Mouse (Mus musculus) T-helper 2 cell (primary cell): Measurements from ENCODE around the gene Pitpnm3.

Source experiments
- in situ Hi-C: fragments of 300-600 bp; cut with MboI, MseI; formaldehyde crosslinking; loops from one replicate; pipeline ENCODE4 v1.15.1; 2025; ENCODE audit warnings: high pct_unique_total_duplicates

Gene Pitpnm3

DNA sequence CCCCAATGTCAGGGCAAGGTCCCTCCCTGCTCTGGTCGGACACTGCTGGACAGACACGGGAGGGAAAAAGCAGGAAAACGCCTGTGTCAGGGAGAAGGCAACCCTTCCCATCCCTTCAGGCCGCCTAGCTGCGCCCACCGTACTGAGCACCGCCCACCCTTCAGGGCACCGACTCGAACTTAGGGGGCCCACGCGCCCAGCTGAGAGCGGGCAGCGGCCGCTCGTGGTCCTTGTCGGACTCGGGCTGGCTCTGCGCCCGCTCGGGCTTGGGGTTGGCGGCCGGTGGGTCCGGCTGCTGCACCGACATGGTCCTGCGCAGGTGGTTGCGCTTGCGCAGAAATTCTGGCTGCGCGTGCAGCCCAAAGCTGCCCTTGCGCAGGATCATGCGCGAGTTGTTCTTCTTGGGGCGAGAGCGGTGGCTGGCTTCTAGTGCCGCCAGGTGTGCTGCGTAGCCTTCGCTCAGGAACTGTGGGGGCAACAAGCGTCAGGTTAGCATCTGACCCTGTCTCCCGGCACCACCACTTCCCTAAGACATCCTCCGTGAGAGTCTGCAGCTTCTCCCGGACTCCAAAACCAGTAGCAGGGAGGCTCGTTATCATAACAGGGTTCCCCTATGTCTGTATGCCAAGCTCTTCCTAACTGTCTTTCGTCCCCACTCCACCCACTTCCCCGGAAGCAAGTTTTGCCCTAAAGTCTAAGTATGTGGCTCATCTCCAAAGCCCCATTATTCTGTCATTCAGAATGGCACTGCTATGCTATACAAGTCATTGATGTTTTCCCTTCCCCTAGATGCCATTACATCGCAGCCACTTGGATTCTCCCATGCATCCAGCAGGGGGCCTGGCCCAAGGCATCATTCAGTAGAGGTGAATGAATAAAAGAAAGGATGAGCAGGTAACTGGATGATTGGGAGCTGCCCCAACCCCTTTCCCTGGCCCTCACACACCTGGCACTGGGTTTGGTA, 84.4 kb downstream of the Pitpnm3 start:
- in situ Hi-C loops = no loop called here

DNA sequence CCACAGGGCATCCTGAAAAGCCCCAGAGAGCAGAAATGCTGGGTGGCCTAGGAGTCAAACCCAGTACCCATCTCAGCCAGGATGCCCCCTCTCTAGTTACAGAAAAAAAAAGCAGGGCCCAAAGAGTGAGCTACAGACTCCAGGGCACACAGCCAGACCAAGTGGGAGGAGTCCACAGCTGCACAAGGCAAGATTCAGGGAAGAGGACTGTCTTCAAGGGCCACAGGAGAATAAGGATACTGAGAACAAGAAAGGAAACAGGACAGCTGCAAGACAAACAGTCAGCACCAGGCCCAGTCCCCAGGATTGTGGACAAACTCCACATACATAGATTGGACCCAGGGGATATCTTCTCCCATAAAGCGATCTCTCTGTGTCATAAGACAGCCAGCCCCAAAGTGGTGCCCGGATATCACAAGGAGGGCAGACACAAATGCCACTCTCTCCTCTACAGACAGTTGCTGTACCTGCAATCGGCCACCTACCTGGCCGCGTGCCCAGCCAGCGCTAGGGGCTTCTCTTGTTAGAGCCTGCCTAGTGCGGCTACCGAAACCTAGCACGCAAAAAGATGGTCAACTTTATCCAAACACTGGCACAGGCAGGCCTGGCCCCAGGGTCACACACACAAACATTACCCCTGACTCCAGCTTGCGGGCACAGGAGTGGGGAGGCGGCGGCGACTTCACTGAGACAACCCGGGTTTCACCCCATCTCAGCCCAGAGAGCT, 85.2 kb downstream of the Pitpnm3 start:
- in situ Hi-C loops = no loop called here

DNA sequence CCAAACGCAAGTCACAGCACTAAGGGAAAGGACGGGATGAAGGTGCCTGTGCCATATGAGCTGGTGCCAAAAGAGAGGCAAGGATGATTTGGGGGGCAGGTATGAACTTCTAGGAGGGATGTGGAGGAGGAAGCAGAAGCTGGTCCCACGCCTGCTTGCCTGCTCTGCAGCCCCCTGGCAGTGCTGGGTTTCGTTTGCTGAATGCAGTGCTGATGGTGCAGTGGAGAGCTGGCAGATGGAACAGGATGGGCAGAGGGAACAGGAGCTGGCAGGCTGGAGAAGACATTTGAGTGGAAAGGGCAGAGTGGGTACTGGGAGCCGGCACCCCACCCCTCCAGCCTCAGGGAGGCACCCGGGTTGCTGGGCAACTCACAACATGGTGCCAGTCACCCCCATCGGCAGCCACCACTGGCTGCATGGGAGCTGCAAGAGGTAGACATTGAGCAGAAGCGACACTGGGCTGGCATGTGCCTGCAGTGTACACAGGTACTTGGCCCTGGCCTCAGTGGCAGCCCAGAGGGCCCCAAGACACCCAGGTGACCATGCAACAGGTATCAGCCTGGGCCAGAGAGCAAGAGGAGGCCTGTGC, 86.3 kb downstream of the Pitpnm3 start:
- in situ Hi-C loops = no loop called here

DNA sequence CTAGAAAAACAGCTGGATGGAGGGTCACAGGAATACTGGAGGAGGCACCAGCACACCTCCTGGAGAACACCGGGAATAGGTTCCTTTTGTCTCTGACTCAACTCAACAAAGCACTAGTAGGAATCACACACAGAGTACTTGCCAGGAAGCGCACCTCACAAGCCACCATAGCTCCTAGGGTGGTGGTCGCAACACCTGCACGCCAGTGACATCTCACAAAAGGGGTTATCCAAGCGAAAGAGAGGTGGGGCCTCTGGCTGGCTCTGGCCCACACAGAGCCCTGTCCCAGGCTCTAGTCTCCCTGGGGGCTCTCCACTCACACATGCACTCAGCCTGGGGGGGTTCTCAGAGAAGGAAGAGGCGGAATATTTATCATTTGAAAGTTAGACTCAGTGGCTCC, 86.8 kb downstream of the Pitpnm3 start:
- in situ Hi-C loops = no loop called here

DNA sequence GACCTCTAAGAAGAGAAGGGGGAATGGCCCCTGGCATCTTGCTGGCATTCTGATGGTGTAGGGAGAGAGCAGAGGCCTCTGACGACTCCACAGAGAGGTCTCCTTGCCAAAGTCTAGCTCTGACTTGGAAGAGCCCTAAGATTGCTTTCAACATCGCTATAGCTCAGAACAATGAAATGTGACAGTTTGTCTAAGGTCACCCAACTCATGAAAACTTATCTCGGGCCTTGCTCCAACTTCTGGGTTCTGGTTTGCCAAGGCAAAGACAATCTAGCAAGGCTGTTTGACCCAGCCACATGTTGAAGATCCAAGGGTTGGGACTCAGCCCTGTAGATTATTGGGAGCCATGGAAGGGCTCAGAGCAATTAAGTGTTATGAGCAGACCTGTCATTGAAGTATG, 91.3 kb downstream of the Pitpnm3 start:
- in situ Hi-C loops = loop anchor here (5.0 kb wide), 1 partner anchor 47 kb away; no protein-coding TSS in a partner anchor

DNA sequence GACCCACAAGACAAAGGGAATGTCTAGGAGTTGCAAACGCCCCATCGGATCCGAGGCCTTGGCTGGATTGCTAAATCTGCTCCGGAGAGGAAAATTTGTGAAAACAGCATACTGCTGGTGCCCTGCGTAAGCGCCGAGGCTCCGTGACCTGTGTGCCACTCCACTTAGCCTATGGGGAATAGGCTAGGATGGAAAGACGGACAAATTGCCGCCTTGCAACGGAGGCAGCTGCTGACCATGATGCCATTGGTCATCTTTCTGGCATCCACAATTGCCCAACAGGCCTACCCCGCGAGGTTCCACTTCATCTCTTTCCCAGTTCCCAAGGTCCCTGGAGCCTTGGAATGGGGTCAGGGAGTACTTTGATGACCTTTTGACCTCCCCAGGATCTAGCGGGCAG, 92.9 kb downstream of the Pitpnm3 start:
- in situ Hi-C loops = loop anchor here (5.0 kb wide), 1 partner anchor 45 kb away; no protein-coding TSS in a partner anchor

DNA sequence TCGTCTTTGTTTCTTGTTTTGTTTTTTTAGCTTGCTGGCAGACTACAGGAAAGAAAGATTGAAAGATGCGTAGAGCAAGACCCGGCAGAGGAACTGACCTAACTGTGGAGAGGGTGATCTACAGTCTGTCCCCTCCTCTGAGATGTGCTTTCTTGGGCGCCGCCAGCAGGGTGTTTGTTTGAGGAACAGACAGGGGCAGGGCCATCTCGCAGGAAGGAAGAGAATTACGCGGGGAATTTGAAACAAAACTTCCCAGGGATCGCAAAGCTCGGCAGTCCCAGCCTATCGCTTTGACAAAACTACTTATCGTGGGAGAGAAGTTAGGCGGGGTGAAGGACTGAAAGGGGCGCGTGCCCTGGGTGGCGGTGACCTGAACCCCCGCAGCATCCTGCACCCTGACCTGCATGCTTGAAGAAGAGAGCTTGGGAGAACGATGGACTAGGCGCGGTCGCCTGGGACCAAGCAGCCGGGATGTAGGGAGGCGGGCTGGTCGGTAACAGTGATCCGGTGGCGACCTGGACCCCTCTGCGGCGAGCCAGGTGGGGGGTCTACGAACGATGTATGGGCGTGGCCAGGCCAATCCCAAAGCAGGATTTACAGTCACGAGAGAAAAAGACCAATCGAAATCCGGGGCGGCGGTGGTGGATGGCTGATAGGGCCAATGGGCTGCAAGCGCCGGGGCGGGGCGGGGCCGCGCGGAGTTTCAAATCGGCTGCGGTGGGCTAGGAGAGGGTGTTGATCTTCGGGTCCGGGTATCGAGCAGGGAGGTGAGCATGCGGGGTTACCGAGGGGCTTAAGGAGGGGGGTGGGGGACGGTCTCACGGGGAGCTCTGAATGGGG, 93.6 kb downstream of the Pitpnm3 start, which contains the start of gene Pimreg:
TSS of gene Pimreg (plus strand) at position 265 of the 840 bp plus-strand sequence.
- in situ Hi-C loops = loop anchor here (5.0 kb wide), 1 partner anchor 45 kb away; no protein-coding TSS in a partner anchor

DNA sequence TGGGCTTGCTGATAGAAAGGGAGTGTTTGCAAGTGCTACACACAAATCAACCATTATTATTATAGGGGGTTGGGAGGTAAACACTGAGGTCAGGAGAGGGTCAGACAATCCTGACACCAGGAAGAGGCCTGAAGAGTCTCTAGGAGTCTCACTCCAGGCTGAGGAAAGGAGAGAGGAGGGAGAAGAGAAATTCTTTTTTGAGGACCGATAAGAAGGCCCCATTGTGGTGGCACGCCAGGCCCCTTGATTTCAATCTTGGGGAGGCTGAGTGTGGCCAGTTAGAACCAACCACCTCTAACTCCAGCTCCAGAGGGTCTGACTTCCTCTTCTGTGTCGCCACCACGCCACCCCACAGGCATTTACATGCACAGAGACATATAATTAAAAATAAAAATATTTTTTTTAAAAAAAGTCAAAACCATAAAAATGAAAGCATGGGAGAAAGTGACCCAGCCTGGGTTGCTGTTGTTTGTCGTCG, 94.2 kb downstream of the Pitpnm3 start:
- in situ Hi-C loops = loop anchor here (5.0 kb wide), 1 partner anchor 44 kb away; no protein-coding TSS in a partner anchor

DNA sequence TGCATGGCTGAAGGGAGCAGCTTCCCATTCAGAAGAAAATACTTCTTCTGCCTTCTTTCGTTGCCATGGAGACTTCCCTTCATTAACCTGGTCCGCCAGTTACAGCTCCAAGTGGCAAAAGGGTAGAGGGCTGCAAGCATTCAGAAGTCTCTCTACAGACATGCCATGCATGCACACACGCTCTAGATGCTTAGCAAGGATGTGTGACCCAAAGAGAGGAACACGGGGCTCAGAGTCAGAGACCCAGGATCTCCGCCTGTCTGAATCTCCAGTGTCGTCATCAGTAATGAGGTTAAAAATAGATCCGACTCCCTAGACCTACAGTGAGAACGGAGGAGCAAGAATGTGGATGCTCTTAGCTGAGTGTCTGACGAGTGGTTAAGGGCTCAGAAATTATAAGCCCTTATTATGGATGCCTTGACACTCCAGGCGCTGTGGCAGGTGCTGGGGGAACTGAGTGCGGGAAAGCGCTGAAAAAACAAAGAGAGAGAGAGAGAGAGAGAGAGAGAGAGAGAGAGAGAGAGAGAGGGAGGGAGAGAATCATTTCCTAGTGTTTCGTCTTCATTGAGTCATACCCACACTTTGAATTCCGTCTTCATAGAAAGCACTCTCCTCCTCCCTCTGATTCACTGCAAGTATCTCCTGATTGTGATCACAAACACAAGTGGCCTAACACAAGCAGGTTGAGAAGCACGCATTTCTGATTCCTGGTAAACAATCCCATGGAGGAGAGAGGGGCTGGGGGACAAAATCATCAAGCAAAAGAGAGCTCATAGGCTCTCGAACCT, 95.8 kb downstream of the Pitpnm3 start:
- in situ Hi-C loops = loop anchor here (5.0 to 10.0 kb wide), 2 partner anchors 42 to 705 kb away; no protein-coding TSS in a partner anchor

DNA sequence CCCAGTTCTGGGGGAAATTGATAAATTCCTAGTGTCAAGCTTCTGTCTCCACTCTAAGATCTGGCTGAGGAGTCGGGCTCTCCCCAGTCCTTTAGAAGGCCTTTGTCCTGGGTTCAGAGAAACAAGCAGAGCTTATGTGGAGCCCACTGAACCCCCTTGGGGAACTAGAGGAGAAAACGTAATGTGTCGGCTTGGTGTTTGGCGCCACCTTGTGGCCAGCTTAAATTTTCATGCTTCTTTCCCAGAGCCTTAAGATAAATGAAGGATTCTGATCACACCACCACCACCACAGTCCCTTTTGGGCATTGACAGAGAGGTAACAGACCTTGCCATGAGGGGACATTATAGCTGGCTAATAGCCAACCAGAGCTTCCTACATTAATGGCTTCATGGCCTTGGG, 97.6 kb downstream of the Pitpnm3 start:
- in situ Hi-C loops = loop anchor here (10.0 kb wide), 1 partner anchor 703 kb away; no protein-coding TSS in a partner anchor

DNA sequence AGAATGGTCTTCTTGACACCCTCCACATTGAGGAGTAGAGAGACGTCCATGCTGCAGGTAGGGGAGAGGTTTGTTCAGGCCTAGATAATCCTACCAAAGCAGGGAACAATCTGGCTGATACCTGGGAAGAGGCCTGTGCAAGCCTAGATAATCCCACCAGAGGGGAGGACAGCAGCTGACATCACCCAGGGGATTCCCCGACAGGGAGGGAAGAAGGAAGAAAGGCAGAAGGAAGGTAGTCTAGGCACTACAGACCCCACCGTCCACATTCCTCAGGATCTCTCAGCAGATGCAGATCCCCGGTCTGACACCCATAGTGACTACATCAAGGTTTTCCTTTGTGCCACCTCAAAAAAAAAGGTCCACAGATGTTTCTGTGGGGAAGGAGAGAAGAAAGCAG, 98.2 kb downstream of the Pitpnm3 start, which contains the start of gene Aipl1:
TSS of gene Aipl1 (minus strand) at position 101 of the 400 bp plus-strand sequence.
- in situ Hi-C loops = loop anchor here (10.0 kb wide), 1 partner anchor 703 kb away; no protein-coding TSS in a partner anchor

DNA sequence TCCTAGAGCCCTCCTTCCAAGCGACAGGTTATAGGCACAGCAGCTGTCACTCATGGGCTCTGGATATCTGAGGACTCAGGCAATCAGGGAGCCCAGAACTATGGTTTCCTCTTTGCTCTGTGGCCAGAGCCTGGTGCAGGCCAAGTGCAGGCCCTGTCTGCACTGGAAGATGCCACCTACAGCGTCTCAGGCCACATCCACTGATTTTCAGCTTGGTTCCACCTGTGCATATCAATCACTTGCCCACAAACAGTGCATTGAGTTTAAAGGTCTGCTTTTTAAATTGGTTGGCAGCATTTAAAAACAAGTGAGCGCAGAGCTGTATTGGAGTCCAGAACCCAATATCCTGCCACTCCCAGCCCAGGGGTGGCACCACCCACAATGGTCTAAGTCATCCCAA, 103.0 kb downstream of the Pitpnm3 start:
- in situ Hi-C loops = loop anchor here (10.0 kb wide), 1 partner anchor 698 kb away; no protein-coding TSS in a partner anchor

DNA sequence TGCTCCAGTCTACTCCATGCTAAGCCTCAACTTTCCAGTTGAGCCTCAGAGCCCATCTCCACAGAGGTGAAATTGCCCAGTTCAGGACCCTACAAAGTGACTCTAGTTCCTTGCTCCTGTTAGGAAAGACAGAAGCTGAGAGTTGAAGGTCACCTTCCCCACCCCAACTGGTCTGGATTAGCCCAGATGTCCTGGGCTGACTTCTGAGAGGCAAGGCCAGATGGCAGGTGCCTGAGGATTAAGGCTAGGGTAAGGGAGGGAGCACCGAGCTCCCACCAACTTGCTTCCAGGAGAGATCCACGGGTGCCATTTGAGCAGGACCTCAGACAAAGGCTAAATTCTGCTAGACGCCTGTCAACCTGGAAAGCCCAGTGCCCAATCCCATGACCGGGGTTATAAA, 103.5 kb downstream of the Pitpnm3 start:
- in situ Hi-C loops = loop anchor here (10.0 kb wide), 1 partner anchor 697 kb away; no protein-coding TSS in a partner anchor

DNA sequence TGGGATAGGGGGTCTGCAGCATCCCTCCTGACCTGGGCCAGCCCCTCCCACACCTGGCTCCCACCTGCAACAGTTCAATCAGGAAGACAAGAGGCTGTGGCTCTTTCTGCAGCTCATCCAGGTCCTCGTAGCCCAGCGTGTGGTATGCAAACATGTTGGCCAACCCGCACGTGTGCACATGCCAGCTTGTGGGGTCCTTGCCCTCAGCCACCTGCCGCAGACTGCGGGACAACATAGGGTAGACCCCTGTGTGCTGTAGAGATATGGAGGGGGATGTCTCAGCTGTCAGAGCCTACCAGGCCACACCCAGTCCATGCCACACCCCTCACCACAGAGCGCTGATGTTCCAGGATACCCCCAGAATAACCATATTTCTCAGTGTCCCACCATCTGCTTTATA, 104.2 kb downstream of the Pitpnm3 start:
- in situ Hi-C loops = loop anchor here (10.0 kb wide), 1 partner anchor 697 kb away; no protein-coding TSS in a partner anchor

DNA sequence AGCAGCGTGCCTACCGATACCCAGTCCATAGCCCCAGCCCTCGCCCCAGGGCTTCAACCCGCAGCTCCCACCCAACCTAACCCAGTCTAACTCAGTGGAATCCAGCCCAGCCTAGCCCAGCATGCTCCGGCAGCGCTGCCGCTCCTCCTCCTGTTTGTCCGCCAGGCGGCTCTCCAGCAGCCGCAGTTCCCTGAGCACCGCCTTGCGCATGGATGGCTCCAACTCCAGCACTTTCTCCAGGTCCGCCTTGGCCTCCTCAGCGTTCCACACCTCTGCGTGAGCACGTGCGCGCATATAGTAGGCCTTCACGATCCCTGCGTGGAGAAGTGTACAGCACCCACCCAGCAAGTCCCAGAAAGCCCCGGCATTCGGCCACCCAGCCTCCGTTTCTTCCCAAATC, 106.4 kb downstream of the Pitpnm3 start:
- in situ Hi-C loops = no loop called here

DNA sequence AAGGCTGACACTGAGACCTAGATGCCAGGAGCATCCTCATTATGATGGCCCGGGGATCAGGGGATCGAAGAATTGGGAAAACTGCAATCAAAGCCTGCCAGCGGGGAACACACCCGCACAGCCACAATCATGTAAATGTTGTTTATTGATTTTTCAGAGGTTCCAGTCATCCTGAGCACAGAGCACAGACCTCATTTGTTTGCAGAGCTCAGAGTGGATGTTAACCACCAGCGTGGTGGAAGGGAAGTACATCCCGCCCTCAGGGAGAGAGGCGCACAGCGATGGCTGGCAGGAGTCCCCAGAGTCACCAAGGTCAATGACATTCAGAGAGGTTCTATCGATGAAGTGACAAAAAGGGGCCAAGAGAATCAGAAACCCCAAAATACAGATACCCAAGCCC, 107.7 kb downstream of the Pitpnm3 start:
- in situ Hi-C loops = no loop called here

DNA sequence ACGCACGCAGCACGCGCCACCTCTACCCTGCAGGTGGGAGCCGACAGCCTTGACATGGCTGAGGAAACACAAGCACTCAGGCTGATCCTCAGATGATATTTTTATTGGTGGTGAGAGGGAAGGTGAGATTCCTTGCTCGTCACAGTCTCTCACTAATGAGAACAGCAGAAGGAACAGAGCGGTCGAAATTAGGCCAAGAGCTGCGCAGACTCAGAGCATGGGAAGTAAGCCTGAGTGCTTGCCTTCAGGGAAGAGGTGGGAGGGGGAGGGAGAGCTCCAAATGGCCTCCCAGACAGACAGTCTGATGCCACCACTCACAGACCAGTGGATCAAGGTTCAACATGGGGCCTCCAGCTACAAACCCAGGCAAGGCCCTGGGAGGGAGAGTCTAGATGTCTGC, 109.1 kb downstream of the Pitpnm3 start:
- in situ Hi-C loops = no loop called here

DNA sequence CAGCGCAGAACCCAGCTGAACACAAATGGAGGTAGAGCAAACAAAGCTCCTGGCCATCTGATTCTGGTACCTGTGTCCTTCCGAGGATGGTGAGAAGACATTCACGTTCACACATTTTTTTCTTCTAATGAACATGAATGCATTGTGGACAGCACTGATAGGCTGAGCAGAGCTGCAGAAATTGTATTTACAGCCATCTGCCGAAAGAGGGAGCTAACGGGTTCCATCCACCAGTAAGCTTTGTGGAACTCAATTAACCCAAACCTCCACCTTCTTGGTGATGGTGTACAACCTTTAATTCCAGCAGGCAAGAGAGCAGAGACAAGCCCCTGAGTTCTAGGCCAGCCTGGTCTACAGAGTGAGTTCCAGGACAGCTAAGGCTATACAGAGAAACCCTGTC, 109.7 kb downstream of the Pitpnm3 start:
- in situ Hi-C loops = no loop called here

DNA sequence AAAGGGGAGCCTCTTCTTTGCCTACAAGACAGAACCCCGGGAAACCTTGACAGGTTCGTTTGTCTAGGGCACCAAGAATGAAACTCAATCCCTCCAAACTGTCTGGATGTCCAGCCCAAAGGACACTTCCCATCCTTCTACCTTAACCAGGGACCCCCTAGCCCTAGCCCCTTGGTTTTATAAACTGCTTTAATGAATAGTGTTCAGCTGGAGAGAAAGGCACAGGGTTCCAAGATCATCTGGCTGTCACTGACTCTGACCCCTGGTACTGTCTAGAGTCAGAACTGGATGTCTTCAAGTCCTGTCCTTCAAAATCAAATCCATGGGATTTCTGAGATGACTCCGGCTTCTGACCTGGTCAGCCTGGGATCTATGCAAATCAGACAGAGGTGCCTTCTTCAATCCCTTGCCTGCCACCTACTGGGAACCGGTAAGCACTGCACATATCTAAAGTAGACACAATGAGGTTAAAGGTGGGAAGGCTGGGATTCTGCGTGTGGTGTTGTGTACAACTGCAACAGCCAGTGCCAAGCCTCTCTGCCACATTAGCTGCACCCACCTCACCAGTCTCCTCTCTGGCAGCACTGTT, 111.3 kb downstream of the Pitpnm3 start:
- in situ Hi-C loops = no loop called here
